Mouse (Mus musculus): ENCODE measurements at regions not wholly inside any gene's neighbourhood (a gene's known extent, or its start where the extent isn't known, plus 50 kb on each side); places are given as distances from the start of the nearest gene placed in this dataset.
"Not testable (repeated sequence)": the region's sequence is repeated elsewhere in the genome, so short reads cannot be mapped to it uniquely, and the experiment has no call there.

DNA sequence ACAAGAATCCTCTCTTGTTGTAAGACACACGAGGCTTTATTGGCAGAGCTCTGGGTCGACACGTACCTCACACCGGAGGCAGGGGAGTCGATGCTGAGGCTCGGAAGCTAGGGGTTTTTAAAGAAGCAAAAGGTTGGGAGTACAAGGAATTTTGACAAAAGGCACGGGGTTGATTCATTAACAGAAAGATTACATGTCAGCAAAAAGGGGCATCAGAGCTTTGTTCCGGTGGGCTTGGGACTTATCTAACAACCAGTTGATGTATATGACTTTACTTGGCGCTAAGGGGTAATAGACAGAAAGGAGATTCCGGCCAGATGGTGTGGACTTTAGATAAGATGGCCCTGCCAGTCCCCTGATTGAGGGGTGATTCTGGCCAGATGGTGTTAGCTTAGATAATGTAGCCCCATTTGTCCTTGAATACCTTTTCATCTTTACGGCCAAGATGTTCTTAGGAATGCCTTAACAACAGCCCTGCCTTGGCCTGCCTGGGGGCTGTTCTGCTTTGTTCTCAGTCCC is 218.3 kb downstream of the Gm31371 start:
- DNase-seq (ENCODE audit: low read depth in 2 of 2, low spot score in 2 of 2), result not testable (repeated sequence)

DNA sequence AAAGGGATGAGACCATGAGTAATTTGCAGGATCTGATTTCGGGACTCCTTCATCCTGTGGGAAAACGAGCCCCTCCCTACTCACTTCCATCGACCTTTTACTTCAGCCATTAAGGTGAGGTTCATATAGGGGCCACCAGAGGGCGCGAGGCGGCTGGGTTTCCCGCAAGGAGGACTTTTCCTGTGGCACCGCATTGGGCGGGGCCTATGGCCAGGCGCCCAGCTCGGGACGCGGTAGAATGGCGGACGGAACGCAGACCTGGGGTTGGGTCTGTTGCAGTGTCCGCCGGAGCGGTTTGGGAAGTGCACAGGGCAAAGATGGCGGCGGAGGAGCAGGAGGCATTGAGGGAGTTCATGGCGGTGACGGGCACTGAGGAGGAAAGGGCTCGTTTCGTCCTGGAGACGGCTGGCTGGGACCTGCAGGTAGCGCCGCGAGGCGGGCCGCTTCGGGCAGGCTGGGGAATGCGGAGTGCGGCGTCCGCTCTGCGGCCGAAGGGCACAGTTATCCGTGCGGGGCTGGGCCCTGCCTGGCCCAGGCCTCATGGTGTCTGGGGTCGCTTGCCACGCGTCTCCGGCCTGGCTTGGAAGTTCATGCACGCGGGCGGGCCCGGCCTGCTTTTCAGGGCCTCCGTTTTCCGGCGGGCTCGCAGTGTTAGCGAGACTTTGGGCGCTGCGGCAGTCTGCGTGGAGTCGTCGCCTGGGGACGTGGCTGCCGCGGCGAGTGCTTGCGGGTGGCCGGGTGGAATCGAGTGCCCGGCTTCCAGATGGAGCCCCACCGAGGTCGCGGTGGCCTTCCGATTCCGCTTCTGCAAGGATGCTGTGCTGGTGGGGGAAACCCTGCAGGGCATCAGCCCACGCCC is 219.1 kb downstream of the Gm31371 start:
- peak; percentile 97 to 99 for DNase-seq (ENCODE audit: low read depth in 2 of 2, low spot score in 2 of 2)

DNA sequence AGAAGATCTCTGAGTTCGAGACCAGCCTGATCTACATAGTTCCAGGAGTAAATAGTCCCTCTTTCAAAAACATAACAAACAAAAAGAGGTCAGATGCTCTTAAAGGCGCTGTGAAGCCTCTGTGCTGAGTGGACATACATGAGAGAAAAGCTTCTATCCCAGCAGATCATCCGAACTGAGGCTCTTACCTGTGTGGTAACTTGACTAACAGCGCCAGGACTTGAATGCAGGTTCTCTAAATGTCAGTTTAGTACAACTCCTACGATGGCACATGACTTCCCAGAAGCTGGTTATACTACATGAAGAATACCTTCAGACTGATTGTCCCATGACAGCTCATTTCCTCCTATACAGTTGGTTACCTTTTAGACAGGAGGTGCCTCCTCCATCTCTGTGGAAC is 220.4 kb downstream of the Gm31371 start:
- DNase-seq (ENCODE audit: low read depth in 2 of 2, low spot score in 2 of 2), result not testable (repeated sequence)

DNA sequence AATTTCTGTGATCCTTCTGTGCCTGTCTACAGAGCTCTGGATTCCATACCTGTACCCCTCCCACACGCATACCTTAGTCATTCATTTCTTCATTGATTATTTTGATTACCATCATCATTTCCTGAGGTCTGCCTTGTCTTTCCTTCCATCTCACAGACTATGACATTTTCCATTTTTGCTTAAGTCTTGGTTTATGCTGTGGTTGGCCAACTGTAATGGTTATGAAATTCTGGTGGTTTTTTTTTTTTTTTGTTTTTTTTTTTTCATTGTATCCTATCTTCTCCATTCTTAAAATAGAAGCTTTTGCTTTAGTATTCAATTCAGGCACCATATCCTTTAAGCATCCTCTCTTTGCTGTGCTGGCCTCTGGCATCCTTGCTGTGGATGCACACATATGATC is 227.4 kb downstream of the Gm15319 start:
- not testable (repeated sequence) for DNase-seq (ENCODE audit: low read depth in 2 of 2, low spot score in 2 of 2)

DNA sequence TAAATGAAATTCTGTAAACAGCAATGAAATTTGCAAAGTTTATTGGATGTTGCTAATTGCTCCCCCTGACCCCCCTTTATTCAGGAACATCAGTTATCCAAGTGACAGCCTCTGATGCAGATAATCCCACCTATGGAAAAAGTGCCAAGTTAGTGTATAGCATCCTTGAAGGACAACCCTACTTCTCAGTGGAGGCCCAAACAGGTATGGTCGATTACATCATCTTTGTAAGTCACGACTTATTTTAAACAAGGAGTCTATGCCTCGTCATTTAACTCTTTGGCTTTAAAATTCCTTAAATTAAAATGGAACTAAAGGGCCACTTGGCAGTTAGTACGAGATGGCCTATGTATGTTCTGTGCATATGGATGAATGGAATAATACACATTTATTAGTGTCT is 217.6 kb downstream of the Gm15319 start:
- DNase-seq (ENCODE audit: low read depth in 2 of 2, low spot score in 2 of 2), result not testable (repeated sequence)

DNA sequence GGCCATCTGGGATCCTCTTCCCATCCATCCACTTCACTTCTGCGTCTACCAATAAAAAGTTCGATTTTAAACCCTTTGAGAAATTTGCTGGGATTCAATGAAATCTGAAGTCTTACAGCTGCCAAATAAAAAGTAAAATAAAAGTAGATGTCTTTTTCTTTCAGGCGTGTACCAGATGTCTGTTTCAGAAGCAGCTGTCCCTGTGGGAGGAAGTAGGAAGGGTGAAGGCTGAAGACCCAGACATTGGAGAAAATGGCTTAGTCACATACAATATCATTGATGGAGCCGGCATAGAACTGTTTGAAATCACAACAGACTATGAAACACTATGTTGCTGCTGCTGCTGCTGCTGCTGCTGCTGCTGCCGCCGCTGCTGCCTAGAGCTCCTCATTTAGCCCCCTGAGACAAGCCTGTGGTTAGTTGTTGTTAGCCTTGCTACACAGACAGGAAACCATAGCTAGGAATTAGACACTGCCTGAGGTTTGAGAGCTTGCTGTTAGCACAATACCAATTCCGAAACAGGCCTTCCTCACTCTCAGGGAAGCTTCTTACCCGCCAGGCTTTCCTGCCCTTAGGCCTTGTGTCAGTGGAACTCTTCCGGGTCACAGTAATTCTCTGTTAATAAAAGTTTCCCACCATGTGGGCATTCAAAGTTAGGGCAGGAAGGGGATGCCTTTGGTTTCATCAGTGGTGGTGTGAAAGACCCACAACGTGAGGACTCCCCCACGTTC is 211.5 kb downstream of the Gm15319 start:
- not testable (repeated sequence) for DNase-seq (ENCODE audit: low read depth in 2 of 2, low spot score in 2 of 2)

DNA sequence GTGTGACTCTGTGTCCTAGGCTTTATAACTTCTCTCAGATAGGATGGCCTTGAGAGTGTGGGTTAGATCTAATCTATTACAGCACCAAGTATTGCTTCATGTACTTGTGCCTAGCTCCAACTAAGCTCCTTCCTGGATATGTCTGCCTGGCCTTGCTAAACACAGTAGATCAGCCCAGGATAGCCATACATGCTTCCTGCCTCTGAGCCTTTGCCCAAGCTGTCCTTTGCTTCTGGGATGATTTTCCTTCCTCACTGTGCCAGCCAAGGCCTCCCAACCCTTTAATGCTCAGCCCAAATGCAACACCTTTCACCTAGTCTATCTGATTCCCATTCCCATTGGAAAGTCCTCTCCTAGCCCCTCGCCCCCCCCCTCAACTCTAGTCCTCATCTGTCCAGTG is 208.9 kb downstream of the Gm15319 start:
- not testable (repeated sequence) for DNase-seq (ENCODE audit: low read depth in 2 of 2, low spot score in 2 of 2)
